Mouse (Mus musculus) liver, embryonic 11.5 days (tissue): ENCODE measurements around the gene Fstl1. TPM values are rescaled to one million over a fixed set of nuclear protein-coding genes. Genes with fewer than 3 reads are reported as not detected.

ENCODE experiments used
- ATAC-seq: fragments of 200-750 bp; cut with Nextera tagmentation; replicated peaks from 2 replicates; pipeline ENCODE4 v1.8.0; 2017; ENCODE audit warnings: moderate number of reproducible peaks, mild to moderate bottlenecking, moderate TSS enrichment, moderate library complexity; ENCODE audit not compliant: low FRiP score
- DNase-seq: peaks from one replicate; pipeline ENCODE4 v3.0.0-alpha.2; 2017; ENCODE audit warnings: low spot score
- H3K27ac ChIP-seq: fragments of 300-500 bp; sonication (generic); 2 replicates; pipeline ENCODE4 v1.5.1; 2014; ENCODE audit warnings: mild to moderate bottlenecking, low read depth, low read length, control low read depth
- H3K27me3 ChIP-seq: fragments of 300-500 bp; sonication (generic); replicated peaks from 2 replicates; pipeline ENCODE4 v1.6.1; 2014; ENCODE audit warnings: low read length, mixed read lengths; ENCODE audit not compliant: control insufficient read depth, insufficient read depth
- H3K36me3 ChIP-seq: fragments of 300-500 bp; sonication (generic); 2 replicates; pipeline ENCODE4 v1.6.1; 2014; ENCODE audit warnings: mild to moderate bottlenecking, low read length, moderate library complexity, mixed read lengths; ENCODE audit not compliant: control insufficient read depth, insufficient read depth
- H3K4me1 ChIP-seq: fragments of 300-500 bp; sonication (generic); replicated peaks from 2 replicates; pipeline ENCODE4 v1.6.1; 2014; ENCODE audit warnings: low read length, mixed read lengths; ENCODE audit not compliant: control insufficient read depth, insufficient read depth
- H3K4me2 ChIP-seq: fragments of 300-500 bp; sonication (generic); 2 replicates; pipeline ENCODE4 v1.6.1; 2014; ENCODE audit warnings: mild to moderate bottlenecking, control low read depth, moderate library complexity
- H3K4me3 ChIP-seq: fragments of 300-500 bp; sonication (generic); 2 replicates; pipeline ENCODE4 v1.5.1; 2014; ENCODE audit warnings: low read depth, low read length, control low read depth
- H3K9ac ChIP-seq: fragments of 300-500 bp; sonication (generic); 2 replicates; pipeline ENCODE4 v1.6.1; 2014; ENCODE audit warnings: low read depth, low read length, control low read depth
- H3K9me3 ChIP-seq: fragments of 300-500 bp; sonication (generic); 2 replicates; pipeline ENCODE4 v1.6.1; 2016; ENCODE audit warnings: low read length, inconsistent platforms, mixed read lengths; ENCODE audit not compliant: control insufficient read depth
- WGBS: fragments of 180-500 bp; shearing (Covaris S2); extraction: QIAGEN DNeasy Blood & Tissue Kit; methylation state at CpG from one replicate; pipeline ENCODE4 v1.1.7; 2014; 5-methylcytosine and 5-hydroxymethylcytosine counted together
- polyA plus RNA-seq: library from polyadenylated mRNA; unstranded; fragments of >200 nt; fragmentation: Nextera tagmentation; extraction: Ambion mirVana; gene quantifications from 2 replicates; pipeline ENCODE4 v1.2.1, GENCODE M21; 2014

Fstl1 gene
- polyA plus RNA-seq, 1 experiment from 2014 or later = 118 TPM

- no peak overlapping the region for H3K27ac ChIP-seq
- DNase-seq = no peak
Observed at GRCm38 (mm10) chr16:37752876-37753275, 23.8 kb upstream of the Fstl1 start.

GRCm38 (mm10) chr16:37753809-37754208 is 22.9 kb upstream of the Fstl1 start:
- DNase-seq = no peak
- Histone ChIP-seq H3K9me3 (no peaks in the 10 kb centered on the region), H3K9ac (no peak overlapping the region), H3K4me2 (no peak overlapping the region), H3K27me3 (no peaks in the 10 kb centered on the region), H3K4me1 (peaks cover 11% of the 10 kb centered on the region), H3K27ac (no peak overlapping the region), H3K4me3 (no peak overlapping the region), H3K36me3 (no peaks in the 10 kb centered on the region)
- peak; percentile 71 for ATAC-seq
- 48% methylated on average over 1 of the region's 1 CpGs for WGBS

More at GRCm38 (mm10) chr16:37752876-37753275, 23.8 kb upstream of the Fstl1 start:
- no peaks in the 10 kb centered on the region for H3K27me3 ChIP-seq
- no peak overlapping the region for H3K9ac ChIP-seq
- H3K4me3 ChIP-seq = no peak overlapping the region
- no peak for ATAC-seq
- WGBS = 32% methylated on average over 2 of the region's 2 CpGs
- no peak overlapping the region for H3K4me2 ChIP-seq
- no peaks in the 10 kb centered on the region for H3K9me3 ChIP-seq
- H3K36me3 ChIP-seq = no peaks in the 10 kb centered on the region
- peaks cover 11% of the 10 kb centered on the region for H3K4me1 ChIP-seq

GRCm38 (mm10) chr16:37754483-37754882 is 22.2 kb upstream of the Fstl1 start:
- no peak overlapping the region for H3K4me3 ChIP-seq
- H3K9ac ChIP-seq = no peak overlapping the region
- H3K4me1 ChIP-seq = peaks cover 11% of the 10 kb centered on the region
- H3K27me3 ChIP-seq = no peaks in the 10 kb centered on the region
- no peaks in the 10 kb centered on the region for H3K36me3 ChIP-seq
- H3K9me3 ChIP-seq = no peaks in the 10 kb centered on the region
- no peak overlapping the region for H3K27ac ChIP-seq
- DNase-seq (no peak), ATAC-seq (no peak; the same call in 1 of the 2 replicates)
- WGBS = 27% methylated on average over 4 of the region's 4 CpGs
- no peak overlapping the region for H3K4me2 ChIP-seq

- H3K9ac ChIP-seq = no peak overlapping the region
- 88% methylated on average over 2 of the region's 2 CpGs for WGBS
- H3K27ac ChIP-seq = no peak overlapping the region
- peaks cover 11% of the 10 kb centered on the region for H3K4me1 ChIP-seq
- H3K4me2 ChIP-seq = no peak overlapping the region
- no peaks in the 10 kb centered on the region for H3K36me3 ChIP-seq
- DNase-seq (no peak), ATAC-seq (no peak)
- H3K4me3 ChIP-seq = no peak overlapping the region
- no peaks in the 10 kb centered on the region for H3K27me3 ChIP-seq
- H3K9me3 ChIP-seq = no peaks in the 10 kb centered on the region
Observed at GRCm38 (mm10) chr16:37757223-37757622, 19.4 kb upstream of the Fstl1 start.

GRCm38 (mm10) chr16:37763797-37764196 is 12.9 kb upstream of the Fstl1 start:
- Histone ChIP-seq H3K9ac (no peak overlapping the region), H3K36me3 (no peaks in the 10 kb centered on the region), H3K27ac (no peak overlapping the region), H3K4me1 (no peaks in the 10 kb centered on the region), H3K4me2 (no peak overlapping the region), H3K9me3 (no peaks in the 10 kb centered on the region), H3K4me3 (no peak overlapping the region), H3K27me3 (no peaks in the 10 kb centered on the region)
- 60% methylated on average over 5 of the region's 5 CpGs for WGBS
- DNase-seq = no peak
- no peak for ATAC-seq

GRCm38 (mm10) chr16:37776166-37776859 is 360 bp upstream of the Fstl1 start:
- H3K4me2 ChIP-seq = peak overlapping the region; percentile 84
- 24% methylated on average over 14 of the region's 14 CpGs for WGBS
- 0 out of 2 replicates have a peak, but pooled peaks have one; percentile 20 for ATAC-seq
- H3K9me3 ChIP-seq = no peaks in the 10 kb centered on the region
- H3K4me3 ChIP-seq = peak overlapping the region; percentile 67
- H3K27ac ChIP-seq = no peak overlapping the region
- peak overlapping the region; percentile 67 for H3K9ac ChIP-seq
- DNase-seq = no peak
- H3K4me1 ChIP-seq = no peaks in the 10 kb centered on the region; the same call in none of the 2 replicates
- peaks cover 11% of the 10 kb centered on the region; the same call in 1 of the 2 replicates for H3K27me3 ChIP-seq
- no peaks in the 10 kb centered on the region for H3K36me3 ChIP-seq

GRCm38 (mm10) chr16:37777796-37778475 is 1.3 kb downstream of the Fstl1 start:
- peak overlapping the region; percentile 67 for H3K4me3 ChIP-seq
- no peak for ATAC-seq
- H3K27me3 ChIP-seq = peaks cover 11% of the 10 kb centered on the region; the same call in 1 of the 2 replicates
- 30% methylated on average over 4 of the region's 4 CpGs for WGBS
- DNase-seq = no peak
- H3K27ac ChIP-seq = no peak overlapping the region
- no peaks in the 10 kb centered on the region for H3K9me3 ChIP-seq
- H3K4me1 ChIP-seq = no peaks in the 10 kb centered on the region; the same call in none of the 2 replicates
- peak overlapping the region; percentile 84 for H3K4me2 ChIP-seq
- no peaks in the 10 kb centered on the region; the same call in 1 of the 2 replicates for H3K36me3 ChIP-seq
- peak overlapping the region; percentile 48; the same call in 1 of the 2 replicates for H3K9ac ChIP-seq

- H3K4me3 ChIP-seq = peak overlapping the region; percentile 67; the same call in 1 of the 2 replicates
Observed at GRCm38 (mm10) chr16:37778529-37778928, 1.9 kb downstream of the Fstl1 start.

More at GRCm38 (mm10) chr16:37778529-37778928, 1.9 kb downstream of the Fstl1 start:
- DNase-seq (no peak), ATAC-seq (no peak)
- no peaks in the 10 kb centered on the region for H3K9me3 ChIP-seq
- WGBS = 59% methylated on average over 5 of the region's 5 CpGs
- H3K9ac ChIP-seq = no peak overlapping the region
- H3K27me3 ChIP-seq = peaks cover 11% of the 10 kb centered on the region; the same call in 1 of the 2 replicates
- H3K4me1 ChIP-seq = no peaks in the 10 kb centered on the region; the same call in none of the 2 replicates
- H3K36me3 ChIP-seq = no peaks in the 10 kb centered on the region; the same call in 1 of the 2 replicates
- H3K27ac ChIP-seq = no peak overlapping the region
- peak overlapping the region; percentile 84 for H3K4me2 ChIP-seq
